Mouse (Mus musculus) kidney, adult 11 months (tissue): ENCODE results near the gene Rab6b.
A peak's percentile ranks its signal among the peaks of the same experiment; 100 is the strongest.

Source experiments
- DNase-seq: peaks from one replicate; pipeline ENCODE4 v3.0.0; 2022

The Rab6b gene

DNA sequence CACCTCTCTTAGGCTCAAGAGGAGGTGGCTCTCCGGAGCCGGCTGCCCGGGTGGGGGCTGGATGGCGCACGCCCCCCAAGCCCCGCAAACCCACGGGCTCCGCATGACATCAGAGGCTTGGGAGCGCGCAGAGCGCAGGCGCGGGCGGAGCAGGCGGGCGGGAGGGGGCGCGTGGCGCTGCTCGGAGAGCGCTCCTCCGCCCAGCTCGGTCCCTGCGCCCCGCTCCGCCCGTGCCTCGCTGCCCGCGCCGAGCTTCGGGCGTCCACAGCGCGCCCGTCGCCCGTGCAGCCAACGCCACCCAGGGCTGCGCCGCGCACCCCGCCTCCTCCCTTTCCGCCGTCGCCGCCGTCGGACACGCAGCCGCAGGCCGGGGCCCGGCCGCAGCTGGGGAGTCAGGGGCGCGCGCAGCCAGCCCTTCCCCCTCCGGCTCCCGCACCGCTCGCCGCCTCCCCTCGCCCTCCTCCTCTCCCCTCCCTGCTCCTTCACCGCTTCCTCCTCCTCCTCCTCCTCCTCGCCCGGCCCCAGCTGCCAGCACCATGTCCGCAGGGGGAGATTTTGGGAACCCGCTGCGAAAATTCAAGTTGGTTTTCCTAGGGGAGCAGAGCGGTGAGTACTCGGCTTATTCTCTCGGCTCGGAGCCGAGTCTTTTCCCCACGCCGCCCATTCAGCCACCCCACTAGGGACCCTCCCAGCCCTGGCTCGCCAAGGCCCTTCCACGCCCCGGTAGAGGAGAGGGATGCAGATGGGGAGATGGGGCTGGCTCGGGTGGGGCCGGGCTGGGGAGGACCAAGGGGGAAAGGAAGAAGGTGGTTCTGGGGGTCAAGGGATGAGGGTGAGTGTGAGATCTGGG is at the start of gene Rab6b:
Gene Rab6b (plus strand): TSS at position 167 of the 850 bp plus-strand sequence.
- no peak for DNase-seq

GRCm38 (mm10) chr9:103063591-103063990 is 48.0 kb upstream of the Rab6b start:
- DNase-seq: no peak

- DNase-seq: no peak
Observed at GRCm38 (mm10) chr9:103066845-103067244, 44.7 kb upstream of the Rab6b start.

GRCm38 (mm10) chr9:103067651-103068050 is 43.9 kb upstream of the Rab6b start:
- DNase-seq: no peak

GRCm38 (mm10) chr9:103068769-103069168 is 42.8 kb upstream of the Rab6b start:
- no peak for DNase-seq

DNA sequence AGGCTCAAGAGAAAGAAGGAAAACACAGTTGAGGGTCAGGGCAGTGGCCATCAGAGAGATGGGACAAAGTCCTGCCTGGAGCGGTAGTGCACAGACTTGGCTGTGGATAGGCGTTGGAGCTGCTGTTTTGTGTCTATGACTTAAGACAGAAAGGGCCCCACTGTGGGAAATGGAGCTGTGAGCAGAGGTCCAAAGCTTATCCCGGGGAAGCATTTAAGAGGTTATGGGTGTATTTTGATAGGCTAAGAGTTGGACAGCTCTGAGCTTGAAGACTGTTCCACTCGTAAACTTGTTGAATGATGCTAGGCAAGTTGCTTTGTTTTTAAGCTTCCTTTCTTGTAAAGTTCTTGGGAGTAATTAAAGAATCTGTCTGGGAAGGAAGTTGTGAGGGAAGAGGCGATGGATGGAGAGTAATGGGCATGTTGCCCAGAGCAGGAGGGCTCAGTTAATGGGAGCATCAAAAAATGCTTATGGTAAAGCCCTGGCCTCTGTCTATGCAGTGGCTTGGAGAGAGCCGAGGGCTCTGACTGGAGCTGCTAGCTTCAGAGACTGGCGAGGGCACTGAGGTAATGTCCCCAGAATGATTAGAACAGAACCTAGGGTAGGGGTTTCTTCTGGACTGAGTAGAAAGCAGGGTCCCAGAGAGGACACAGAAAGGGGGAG is 39.9 kb upstream of the Rab6b start:
- DNase-seq: no peak

- no peak for DNase-seq
Observed at GRCm38 (mm10) chr9:103072204-103072599, 39.4 kb upstream of the Rab6b start.

DNA sequence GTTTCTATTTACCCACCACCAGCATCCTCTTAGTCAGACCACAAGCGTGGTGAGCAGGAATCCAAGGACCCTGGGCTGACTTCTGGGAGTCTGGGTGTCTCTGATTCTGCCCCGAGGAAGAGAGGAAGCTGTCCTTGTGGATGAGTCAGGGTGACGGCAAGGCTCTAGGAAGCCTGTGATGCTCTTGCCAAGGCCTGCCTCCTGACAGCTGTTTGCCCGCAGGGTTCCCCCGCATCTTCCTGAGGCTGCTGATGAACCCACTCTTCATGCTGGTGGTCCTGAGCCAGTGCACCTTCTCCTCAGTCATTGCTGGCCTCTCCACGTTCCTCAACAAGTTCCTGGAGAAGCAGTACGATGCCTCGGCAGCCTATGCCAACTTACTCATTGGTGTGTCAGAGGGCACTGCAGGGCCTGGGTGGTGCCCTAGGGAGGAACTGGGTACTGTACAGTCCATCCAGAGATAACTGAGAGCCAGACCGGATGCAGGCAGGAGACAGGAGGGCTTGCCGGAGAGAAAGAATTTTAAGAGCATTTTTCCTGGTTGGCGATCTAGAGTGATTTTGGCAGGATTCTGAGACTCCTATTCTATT is 38.6 kb upstream of the Rab6b start:
- no peak for DNase-seq

GRCm38 (mm10) chr9:103076836-103077531 is 34.6 kb upstream of the Rab6b start:
- DNase-seq: peak; percentile 43

- peak; percentile 40 for DNase-seq
Observed at GRCm38 (mm10) chr9:103078194-103078691, 33.3 kb upstream of the Rab6b start.

DNA sequence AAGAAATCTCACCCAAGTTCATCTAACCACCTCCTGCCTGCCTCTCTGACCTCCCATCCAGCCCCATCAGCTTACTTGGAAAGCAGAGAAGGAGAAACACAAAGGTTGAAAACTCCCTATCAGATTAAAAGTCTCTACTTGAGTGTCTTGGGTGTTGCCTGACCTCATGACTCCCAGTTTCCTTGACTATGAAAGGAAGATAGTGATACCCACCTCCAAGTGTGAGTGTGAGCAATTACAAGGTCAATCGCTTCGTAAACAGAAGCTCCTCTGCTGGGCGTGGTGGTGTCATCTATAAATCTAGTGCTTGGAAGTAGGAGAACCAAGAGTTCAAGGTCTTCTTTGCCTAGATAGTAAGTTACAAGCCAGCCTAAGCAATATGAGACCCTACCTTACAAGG is 31.4 kb upstream of the Rab6b start:
- no peak for DNase-seq

GRCm38 (mm10) chr9:103082246-103082975 is 29.2 kb upstream of the Rab6b start:
- DNase-seq: no peak

GRCm38 (mm10) chr9:103083405-103083804 is 28.2 kb upstream of the Rab6b start:
- no peak for DNase-seq

DNA sequence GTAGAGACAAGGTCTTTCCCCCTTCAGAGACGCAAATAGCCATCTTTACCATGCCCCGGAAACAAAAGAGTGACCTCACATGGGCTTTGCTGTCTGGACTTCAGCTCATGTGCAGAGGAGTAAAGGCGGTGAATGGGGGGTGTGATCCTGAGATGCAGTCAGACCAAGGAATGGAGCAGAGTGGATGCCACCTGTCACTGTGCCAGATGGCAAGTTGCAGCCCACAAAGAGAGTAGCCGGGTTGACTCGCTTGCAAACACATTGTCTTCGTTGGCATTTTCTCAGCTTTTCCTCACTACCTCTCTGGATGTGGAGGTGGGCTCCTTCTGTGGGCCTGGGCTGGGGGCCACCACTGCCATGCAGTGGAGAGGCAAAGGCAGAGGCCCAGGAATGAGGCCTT is 24.9 kb upstream of the Rab6b start:
- no peak for DNase-seq

DNA sequence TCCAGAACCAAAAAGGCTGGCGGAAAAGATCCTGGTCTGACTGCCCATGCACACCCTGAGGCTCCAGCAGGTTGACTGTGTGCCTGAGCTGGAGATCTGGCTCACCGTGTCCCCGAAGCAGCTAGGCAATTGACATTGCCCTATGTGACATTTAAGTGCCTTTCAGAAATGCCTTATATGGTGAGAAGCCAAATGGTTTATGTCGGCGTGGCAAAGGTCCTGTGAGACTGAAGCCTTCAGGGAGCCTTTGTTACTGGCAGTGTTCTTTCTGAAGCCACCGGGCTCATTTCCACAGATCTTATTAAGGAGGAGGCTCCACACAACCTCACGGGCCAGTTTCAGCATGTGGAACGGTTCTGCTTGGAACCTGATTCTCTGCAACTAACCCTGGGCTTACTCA is 24.3 kb upstream of the Rab6b start:
- DNase-seq: no peak

GRCm38 (mm10) chr9:103088661-103089060 is 22.9 kb upstream of the Rab6b start:
- DNase-seq: no peak

DNA sequence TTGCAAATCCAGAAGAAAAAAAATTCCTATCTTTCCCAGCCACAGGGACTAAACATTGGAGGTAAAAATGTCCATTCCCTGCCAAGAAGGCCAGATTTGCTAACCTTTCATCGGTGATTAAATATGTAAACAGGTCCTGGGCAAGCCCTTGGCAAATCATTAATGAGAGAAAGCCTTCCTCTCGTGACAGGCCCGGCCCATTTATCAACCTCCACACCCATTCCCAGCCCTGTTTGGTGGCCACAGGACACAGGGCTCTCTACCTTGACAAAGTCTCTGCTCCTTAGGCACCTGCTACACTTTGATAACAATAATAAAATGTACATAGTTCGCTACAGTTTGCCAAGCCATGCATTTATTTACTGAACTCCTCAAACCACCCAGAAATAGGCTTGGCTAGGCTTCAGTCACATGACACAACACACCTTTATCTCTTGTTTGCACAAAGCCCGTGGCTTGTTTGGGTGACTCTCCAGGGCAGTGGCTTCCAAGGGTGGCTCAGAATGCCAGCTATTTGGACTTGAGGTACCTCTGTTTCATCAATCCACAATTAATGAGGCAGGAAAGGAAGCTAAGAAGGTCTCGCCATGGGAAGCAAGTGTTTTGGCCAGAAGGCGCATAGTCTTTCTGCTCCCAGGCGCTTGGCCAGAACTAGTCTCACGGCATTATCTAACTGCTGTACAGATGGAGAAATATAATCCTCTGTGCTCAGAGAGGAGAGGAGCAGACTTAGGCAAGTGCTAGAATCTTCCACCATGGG is 21.3 kb upstream of the Rab6b start:
- peak; percentile 86 for DNase-seq

GRCm38 (mm10) chr9:103091039-103091883 is 20.3 kb upstream of the Rab6b start:
- no peak for DNase-seq

- peak; percentile 73 for DNase-seq
Observed at GRCm38 (mm10) chr9:103092248-103092647, 19.3 kb upstream of the Rab6b start.

- DNase-seq: no peak
Observed at GRCm38 (mm10) chr9:103093681-103094080, 17.9 kb upstream of the Rab6b start.
